Mouse (Mus musculus): ENCODE measurements around the gene Hlcs.

DNA sequence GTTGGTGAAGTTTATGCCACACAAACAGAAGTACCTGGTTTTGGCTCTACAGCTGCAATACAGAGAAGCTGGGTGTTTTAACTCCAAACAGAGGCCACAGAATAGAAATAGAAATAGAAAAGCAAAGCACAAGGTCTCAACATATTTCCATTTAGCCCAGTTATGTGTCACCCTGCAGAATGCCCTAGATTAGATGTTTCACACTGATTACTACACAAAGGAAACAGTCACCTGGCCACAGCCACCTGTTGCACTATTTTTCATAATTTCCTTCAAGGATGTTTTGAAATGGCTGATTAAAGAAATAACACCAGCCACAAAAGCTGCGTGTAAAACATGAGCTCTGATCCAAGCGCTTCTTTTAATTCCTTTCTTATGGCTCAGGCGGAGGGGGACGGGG lies 82.9 kb downstream of the Hlcs start:
- TF ChIP-seq CTCF (IDR thresholded peaks at IDR 0.05; ENCODE audit: control insufficient read depth, insufficient read depth, insufficient replicate concordance, low read depth, low read length): no peak
- no peak for TF ChIP-seq POLR2A (IDR thresholded peaks at IDR 0.05; ENCODE audit: control insufficient read depth, low read depth, low read length)
